Mouse (Mus musculus): ENCODE data around the gene Olfr228. TPM values are rescaled to one million over a fixed set of nuclear protein-coding genes. Genes with fewer than 3 reads are reported as not detected.
"Not testable (repeated sequence)": the region's sequence is repeated elsewhere in the genome, so short reads cannot be mapped to it uniquely, and the experiment has no call there.

Gene Olfr228
- not detected in 2 replicates for polyA plus RNA-seq (2015; fragmentation: Nextera tagmentation; extraction: Ambion mirVana)

DNA sequence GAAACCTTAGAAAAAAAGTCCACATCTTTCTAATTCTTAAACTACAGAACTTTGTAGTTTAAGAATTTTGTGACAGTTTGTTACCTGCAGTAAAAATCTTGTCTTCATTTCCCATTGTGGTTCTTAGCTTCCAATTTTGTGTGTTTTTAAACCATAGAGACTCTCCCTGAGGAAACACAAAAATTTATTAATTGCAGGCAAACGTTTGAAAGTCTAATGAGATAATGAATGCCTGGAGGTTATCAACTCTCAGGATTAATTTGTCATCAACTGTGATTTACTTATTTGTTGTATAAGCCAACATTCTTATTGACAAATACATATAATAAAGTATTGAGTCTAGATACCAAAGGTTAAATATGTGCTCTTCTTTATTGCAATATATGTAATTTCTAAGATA lies at the start of gene Olfr228:
Gene Olfr228, minus strand, starts transcription at position 101 of the 400 bp plus-strand sequence.
- 57% methylated on average over 1 of the region's 1 CpGs for WGBS
- Histone ChIP-seq H3K9me3 (no peaks in the 10 kb centered on the region), H3K4me3 (replicated peaks) (no peak within 1 kb of the TSS), H3K27me3 (no peaks in the 10 kb centered on the region), H3K4me1 (replicated peaks) (no peaks in the 10 kb centered on the region), H3K4me2 (replicated peaks) (no peak within 1 kb of the TSS), H3K27ac (no peak within 1 kb of the TSS), H3K9ac (replicated peaks) (no peak within 1 kb of the TSS), H3K36me3 (no peaks in the 10 kb centered on the region)
- ATAC-seq: no peak

DNA sequence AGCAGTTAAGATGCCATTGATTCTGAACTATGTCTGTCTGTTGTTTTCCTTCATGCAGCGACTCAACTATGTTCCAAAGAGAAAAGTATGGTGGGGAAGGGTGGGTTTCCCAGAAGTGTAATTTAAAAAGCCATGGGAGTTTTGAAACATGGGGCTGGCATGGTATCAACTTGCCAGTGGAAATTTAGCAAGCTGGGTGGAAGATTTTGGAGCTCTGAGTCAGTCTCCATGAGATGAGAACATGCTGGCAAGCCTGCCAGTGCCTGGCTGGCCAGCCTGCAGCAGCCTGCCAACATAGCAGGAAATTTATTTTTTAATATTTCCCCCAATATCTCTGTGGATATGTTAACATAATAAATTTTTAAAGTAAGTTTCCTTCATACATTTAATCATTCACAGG lies 43.8 kb upstream of the Olfr228 start:
- ATAC-seq: no peak
- no peak overlapping the region for H3K4me3 ChIP-seq (replicated peaks)
- H3K9me3 ChIP-seq: no peaks in the 10 kb centered on the region
- 82% methylated on average over 1 of the region's 1 CpGs for WGBS
- H3K27ac ChIP-seq: no peak overlapping the region
- no peak overlapping the region for H3K9ac ChIP-seq (replicated peaks)
- no peaks in the 10 kb centered on the region for H3K36me3 ChIP-seq
- H3K4me2 ChIP-seq (replicated peaks): no peak overlapping the region
- H3K27me3 ChIP-seq: no peaks in the 10 kb centered on the region
- H3K4me1 ChIP-seq (replicated peaks): no peaks in the 10 kb centered on the region

DNA sequence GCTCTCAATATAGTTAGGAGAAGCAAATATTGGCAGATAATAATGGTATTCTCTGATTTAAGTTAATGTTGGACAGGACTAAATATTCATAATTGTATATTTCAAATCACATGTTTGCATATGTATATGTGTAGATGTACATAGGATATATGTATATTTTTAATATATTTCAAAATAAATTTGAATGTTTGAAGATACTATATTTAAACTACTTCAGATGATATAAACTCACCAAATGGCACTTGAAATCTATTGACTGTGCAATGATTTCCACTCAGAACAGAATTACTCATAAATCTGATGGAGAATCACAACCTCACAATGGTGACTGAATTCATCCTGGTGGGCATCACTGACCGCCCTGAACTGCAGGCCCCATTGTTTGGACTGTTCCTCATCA lies 21.0 kb upstream of the Olfr228 start, which contains the start of gene Olfr1076:
Gene Olfr1076, plus strand, starts transcription at position 301 of the 400 bp plus-strand sequence.
- no peaks in the 10 kb centered on the region for H3K36me3 ChIP-seq
- no peak within 1 kb of the TSS for H3K9ac ChIP-seq (replicated peaks)
- ATAC-seq: no peak
- WGBS: 88% methylated on average over 1 of the region's 1 CpGs
- H3K27me3 ChIP-seq: no peaks in the 10 kb centered on the region
- no peaks in the 10 kb centered on the region for H3K9me3 ChIP-seq
- no peak within 1 kb of the TSS for H3K27ac ChIP-seq
- no peaks in the 10 kb centered on the region for H3K4me1 ChIP-seq (replicated peaks)
- no peak within 1 kb of the TSS for H3K4me2 ChIP-seq (replicated peaks)
- no peak within 1 kb of the TSS for H3K4me3 ChIP-seq (replicated peaks)

DNA sequence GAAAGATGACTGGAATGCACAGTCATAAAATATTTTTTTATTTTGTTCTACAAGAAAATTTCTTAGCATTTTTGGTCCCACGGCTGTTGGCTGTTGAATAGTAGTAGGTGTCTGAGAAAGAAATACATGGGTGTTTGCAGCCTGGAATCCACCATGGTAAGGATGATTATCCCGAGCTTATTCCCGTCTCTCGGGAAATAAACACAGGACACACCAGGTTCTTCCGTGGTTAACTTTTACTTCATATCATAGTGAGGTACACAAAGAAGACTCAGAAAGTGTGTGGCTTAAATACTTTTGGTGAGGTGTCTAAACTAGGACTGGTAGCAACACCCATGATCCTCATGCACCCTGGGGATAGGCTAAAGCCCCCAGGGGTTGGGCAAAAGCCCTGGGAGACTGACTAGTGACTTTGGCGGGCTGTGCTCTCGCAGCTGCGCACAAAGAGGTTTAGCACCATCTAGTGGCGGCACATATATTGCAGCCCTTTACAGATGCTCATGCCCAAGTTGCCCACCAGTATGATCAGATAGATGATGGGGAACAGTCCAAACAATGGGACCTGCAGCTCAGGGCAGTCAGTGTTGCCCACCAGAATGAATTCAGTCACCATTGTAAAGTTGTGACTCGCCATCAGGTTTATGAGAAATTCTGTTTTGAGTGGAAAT lies 22.6 kb downstream of the Olfr228 start:
- H3K27ac ChIP-seq: no peak overlapping the region
- no peak overlapping the region for H3K9ac ChIP-seq (replicated peaks)
- H3K4me1 ChIP-seq (replicated peaks): no peaks in the 10 kb centered on the region
- WGBS: 43% methylated on average over 10 of the region's 10 CpGs
- no peaks in the 10 kb centered on the region for H3K36me3 ChIP-seq
- H3K9me3 ChIP-seq: no peaks in the 10 kb centered on the region
- peak; percentile 75 for ATAC-seq
- H3K4me3 ChIP-seq (replicated peaks): no peak overlapping the region
- H3K27me3 ChIP-seq: no peaks in the 10 kb centered on the region
- H3K4me2 ChIP-seq (replicated peaks): no peak overlapping the region; the same call in 1 of the 2 replicates

DNA sequence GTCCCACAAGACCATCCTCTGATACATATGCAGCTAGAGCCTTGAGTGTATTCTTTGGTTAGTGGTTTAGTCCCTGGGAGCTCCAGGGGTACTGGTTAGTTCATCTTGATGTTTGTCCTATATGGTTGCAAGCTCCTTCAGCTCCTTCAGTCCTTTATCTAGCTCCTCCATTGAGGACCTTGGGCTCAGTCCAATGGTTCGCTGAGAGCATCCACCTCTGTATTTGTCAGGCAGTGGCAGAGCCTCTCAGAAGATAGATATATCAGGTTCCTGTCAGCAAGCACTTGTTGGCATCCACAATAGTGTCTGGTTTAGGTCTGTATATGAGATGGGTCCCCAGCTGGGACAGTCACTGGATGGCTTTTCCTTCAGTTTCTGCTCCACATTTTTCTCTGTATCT lies 26.8 kb downstream of the Olfr228 start:
- Histone ChIP-seq H3K36me3 (no peaks in the 10 kb centered on the region), H3K4me1 (replicated peaks) (no peaks in the 10 kb centered on the region), H3K9me3 (no peaks in the 10 kb centered on the region), H3K27me3 (no peaks in the 10 kb centered on the region), H3K4me3 (replicated peaks) (no peak overlapping the region), H3K9ac (replicated peaks) (no peak overlapping the region), H3K4me2 (replicated peaks) (no peak overlapping the region), H3K27ac (no peak overlapping the region)
- ATAC-seq: no peak
- 80% methylated on average over 1 of the region's 1 CpGs for WGBS

DNA sequence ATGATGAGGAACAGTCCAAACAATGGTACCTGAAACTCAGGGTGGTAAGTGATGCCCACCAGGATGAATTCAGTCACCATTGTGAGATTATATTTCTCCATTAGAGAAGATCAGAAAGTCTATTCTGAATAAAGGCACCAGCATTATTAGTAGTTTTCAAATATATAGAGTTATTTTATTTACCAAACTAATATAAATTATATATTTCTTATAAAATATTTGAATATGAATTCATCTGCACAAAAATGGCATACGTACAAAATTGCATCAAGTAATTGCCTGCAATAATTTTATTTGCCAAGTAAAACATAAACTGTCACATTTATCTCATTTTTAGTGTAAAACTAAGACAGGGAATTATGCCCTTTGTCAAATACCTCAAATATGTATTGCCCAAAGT lies 31.0 kb downstream of the Olfr228 start, which contains the start of gene Olfr1066:
Gene Olfr1066, minus strand, starts transcription at position 101 of the 400 bp plus-strand sequence.
- Histone ChIP-seq H3K27ac (no peak within 1 kb of the TSS), H3K4me1 (replicated peaks) (no peaks in the 10 kb centered on the region), H3K9me3 (no peaks in the 10 kb centered on the region), H3K9ac (replicated peaks) (no peak within 1 kb of the TSS), H3K4me3 (replicated peaks) (no peak within 1 kb of the TSS), H3K36me3 (no peaks in the 10 kb centered on the region), H3K27me3 (no peaks in the 10 kb centered on the region), H3K4me2 (replicated peaks) (no peak within 1 kb of the TSS)
- WGBS: 86% methylated on average over 1 of the region's 1 CpGs
- ATAC-seq: no peak

DNA sequence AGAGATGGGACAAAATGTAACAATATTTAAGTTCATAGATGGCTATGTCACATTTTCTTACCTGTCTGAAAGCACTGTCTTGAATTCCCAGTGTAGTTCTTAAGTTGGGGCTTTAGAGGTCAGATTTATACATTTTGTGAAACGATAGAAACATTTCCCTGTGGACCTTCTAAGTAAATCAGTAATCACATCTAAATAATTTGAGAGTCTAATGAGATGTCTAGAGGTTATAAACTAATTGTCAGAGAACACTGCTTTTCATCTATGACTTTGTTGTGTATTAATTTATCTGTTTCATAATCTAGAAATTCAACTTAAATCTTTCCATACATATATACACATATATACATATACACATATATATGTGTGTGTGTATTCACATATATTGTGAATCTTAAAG lies 36.7 kb downstream of the Olfr228 start, which contains the start of gene Olfr1065:
Gene Olfr1065, minus strand, starts transcription at position 101 of the 400 bp plus-strand sequence.
- WGBS: 70% methylated on average over 1 of the region's 1 CpGs
- not testable (repeated sequence) for H3K27ac ChIP-seq; H3K4me3 ChIP-seq (replicated peaks); H3K4me1 ChIP-seq (replicated peaks); ATAC-seq; H3K9ac ChIP-seq (replicated peaks); H3K9me3 ChIP-seq; H3K4me2 ChIP-seq (replicated peaks); H3K36me3 ChIP-seq; H3K27me3 ChIP-seq

DNA sequence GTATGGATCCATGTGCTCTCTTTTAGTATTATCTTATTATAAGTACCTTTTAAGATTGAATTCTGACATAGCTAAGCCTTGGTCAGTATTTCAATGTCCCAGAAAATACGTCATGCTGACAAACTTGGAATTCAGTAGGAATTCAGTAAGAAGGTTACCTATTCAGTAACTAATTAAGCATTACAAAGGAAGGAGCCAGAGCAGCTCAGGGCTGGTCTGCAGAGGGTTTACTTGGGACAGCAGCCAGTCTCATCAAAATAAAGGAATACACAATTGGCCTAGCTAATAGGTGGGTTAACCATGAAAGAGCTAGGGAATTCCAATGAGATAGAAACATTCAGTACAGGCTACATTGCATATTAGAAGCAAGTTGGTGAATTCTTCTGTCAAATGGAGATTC lies 45.1 kb downstream of the Olfr228 start:
- H3K27me3 ChIP-seq; H3K4me2 ChIP-seq (replicated peaks); H3K36me3 ChIP-seq; ATAC-seq; H3K4me1 ChIP-seq (replicated peaks); H3K9ac ChIP-seq (replicated peaks); H3K27ac ChIP-seq; H3K9me3 ChIP-seq; H3K4me3 ChIP-seq (replicated peaks): not testable (repeated sequence)
- 42% methylated on average over 1 of the region's 1 CpGs for WGBS

Other genes starting within 250 kb of the Olfr228 start
- not detected in 2 replicates for gene Olfr1048, start 247.1 kb downstream of the Olfr228 start, polyA plus RNA-seq (2015; fragmentation: Nextera tagmentation; extraction: Ambion mirVana)
- not detected in 2 replicates for gene Olfr1049, start 229.1 kb downstream of the Olfr228 start, polyA plus RNA-seq (2015; fragmentation: Nextera tagmentation; extraction: Ambion mirVana)
- not detected in 2 replicates for gene Olfr1051, start 208.3 kb downstream of the Olfr228 start, polyA plus RNA-seq (2015; fragmentation: Nextera tagmentation; extraction: Ambion mirVana)
- not detected in 2 replicates for gene Olfr1052, start 194.9 kb downstream of the Olfr228 start, polyA plus RNA-seq (2015; fragmentation: Nextera tagmentation; extraction: Ambion mirVana)
- gene Olfr1053, start 172.1 kb downstream of the Olfr228 start, polyA plus RNA-seq (2015; fragmentation: Nextera tagmentation; extraction: Ambion mirVana): not detected in 2 replicates
- gene Olfr1054, start 152.0 kb downstream of the Olfr228 start, polyA plus RNA-seq (2015; fragmentation: Nextera tagmentation; extraction: Ambion mirVana): not detected in 2 replicates
- not detected in 2 replicates for gene Olfr1055, start 137.1 kb downstream of the Olfr228 start, polyA plus RNA-seq (2015; fragmentation: Nextera tagmentation; extraction: Ambion mirVana)
- not detected in 2 replicates for gene Olfr1056, start 124.9 kb downstream of the Olfr228 start, polyA plus RNA-seq (2015; fragmentation: Nextera tagmentation; extraction: Ambion mirVana)
- not detected in 2 replicates for gene Olfr1057, start 109.0 kb downstream of the Olfr228 start, polyA plus RNA-seq (2015; fragmentation: Nextera tagmentation; extraction: Ambion mirVana)
- not detected in 2 replicates for gene Olfr1058, start 98.8 kb downstream of the Olfr228 start, polyA plus RNA-seq (2015; fragmentation: Nextera tagmentation; extraction: Ambion mirVana)
- gene Olfr1061, start 73.3 kb downstream of the Olfr228 start, polyA plus RNA-seq (2015; fragmentation: Nextera tagmentation; extraction: Ambion mirVana): not detected in 2 replicates
- not detected in 2 replicates for gene Olfr1062, start 60.6 kb downstream of the Olfr228 start, polyA plus RNA-seq (2015; fragmentation: Nextera tagmentation; extraction: Ambion mirVana)
- gene Olfr1065, start 36.8 kb downstream of the Olfr228 start, polyA plus RNA-seq (2015; fragmentation: Nextera tagmentation; extraction: Ambion mirVana): not detected in 2 replicates
- gene Olfr1066, start 31.1 kb downstream of the Olfr228 start, polyA plus RNA-seq (2015; fragmentation: Nextera tagmentation; extraction: Ambion mirVana): not detected in 2 replicates
- gene Olfr1076, start 21.1 kb upstream of the Olfr228 start, polyA plus RNA-seq (2015; fragmentation: Nextera tagmentation; extraction: Ambion mirVana): not detected in 2 replicates
- not detected in 2 replicates for gene Olfr1079, start 55.1 kb upstream of the Olfr228 start, polyA plus RNA-seq (2015; fragmentation: Nextera tagmentation; extraction: Ambion mirVana)
- gene Olfr1080, start 70.8 kb upstream of the Olfr228 start, polyA plus RNA-seq (2015; fragmentation: Nextera tagmentation; extraction: Ambion mirVana): not detected in 2 replicates
- gene Olfr1082, start 111.6 kb upstream of the Olfr228 start, polyA plus RNA-seq (2015; fragmentation: Nextera tagmentation; extraction: Ambion mirVana): not detected in 2 replicates
- not detected in 2 replicates for gene Olfr1084, start 152.3 kb upstream of the Olfr228 start, polyA plus RNA-seq (2015; fragmentation: Nextera tagmentation; extraction: Ambion mirVana)
- gene Olfr1085, start 174.6 kb upstream of the Olfr228 start, polyA plus RNA-seq (2015; fragmentation: Nextera tagmentation; extraction: Ambion mirVana): not detected in 2 replicates
- gene Olfr1086, start 192.7 kb upstream of the Olfr228 start, polyA plus RNA-seq (2015; fragmentation: Nextera tagmentation; extraction: Ambion mirVana): not detected in 2 replicates
- gene Olfr1087, start 211.0 kb upstream of the Olfr228 start, polyA plus RNA-seq (2015; fragmentation: Nextera tagmentation; extraction: Ambion mirVana): not detected in 2 replicates
- not detected in 2 replicates for gene Olfr1089, start 246.3 kb upstream of the Olfr228 start, polyA plus RNA-seq (2015; fragmentation: Nextera tagmentation; extraction: Ambion mirVana)